Mouse (Mus musculus): Measurements from ENCODE around the gene Grm2. TPM values are rescaled to one million over a fixed set of nuclear protein-coding genes. Genes with fewer than 3 reads are reported as not detected.
"Not testable (repeated sequence)": the region's sequence is repeated elsewhere in the genome, so short reads cannot be mapped to it uniquely, and the experiment has no call there.

Gene Grm2
- polyA plus RNA-seq, 1 experiment from 2014 or later, result 3.6 TPM

- Histone ChIP-seq H3K4me2 (ENCODE audit: low read depth, low read length) (no peak overlapping the region), H3K4me1 (ENCODE audit: control insufficient read depth, insufficient read depth, low read length) (no peaks in the 10 kb centered on the region), H3K27ac (replicated peaks; ENCODE audit: low read depth, low read length) (no peak overlapping the region), H3K9ac (replicated peaks; ENCODE audit: low read length) (no peak overlapping the region), H3K4me3 (ENCODE audit: low read depth, low read length) (no peak overlapping the region), H3K9me3 (replicated peaks; ENCODE audit: control insufficient read depth, low read length) (no peaks in the 10 kb centered on the region), H3K36me3 (replicated peaks; ENCODE audit: control insufficient read depth, insufficient read depth, low read depth, low read length) (no peaks in the 10 kb centered on the region), H3K27me3 (ENCODE audit: control insufficient read depth, insufficient read depth, low read length) (no peaks in the 10 kb centered on the region)
- DNase-seq (ENCODE audit: low spot score), result no peak
- ATAC-seq (replicated peaks; ENCODE audit: insufficient number of reproducible peaks, low FRiP score, low TSS enrichment, low read depth), result no peak
- 80% methylated on average over 9 of the region's 9 CpGs for WGBS
These were observed 10.1 kb downstream of the Grm2 start for GRCm38 (mm10) chr9:106645684-106646271.

GRCm38 (mm10) chr9:106643787-106644186 is 12.1 kb downstream of the Grm2 start:
- H3K9ac ChIP-seq (replicated peaks; ENCODE audit: low read length), result no peak overlapping the region
- no peaks in the 10 kb centered on the region for H3K9me3 ChIP-seq (replicated peaks; ENCODE audit: control insufficient read depth, low read length)
- H3K4me3 ChIP-seq (ENCODE audit: low read depth, low read length), result no peak overlapping the region
- WGBS, result 67% methylated on average over 6 of the region's 6 CpGs
- no peaks in the 10 kb centered on the region for H3K4me1 ChIP-seq (ENCODE audit: control insufficient read depth, insufficient read depth, low read length)
- no peaks in the 10 kb centered on the region for H3K27me3 ChIP-seq (ENCODE audit: control insufficient read depth, insufficient read depth, low read length)
- no peak overlapping the region for H3K4me2 ChIP-seq (ENCODE audit: low read depth, low read length)
- ATAC-seq (replicated peaks; ENCODE audit: insufficient number of reproducible peaks, low FRiP score, low TSS enrichment, low read depth) (no peak; the same call in 1 of the 2 replicates), DNase-seq (ENCODE audit: low spot score) (no peak)
- no peak overlapping the region for H3K27ac ChIP-seq (replicated peaks; ENCODE audit: low read depth, low read length)
- no peaks in the 10 kb centered on the region for H3K36me3 ChIP-seq (replicated peaks; ENCODE audit: control insufficient read depth, insufficient read depth, low read depth, low read length)

GRCm38 (mm10) chr9:106643128-106643527 is 12.8 kb downstream of the Grm2 start:
- H3K27ac ChIP-seq (replicated peaks; ENCODE audit: low read depth, low read length), result no peak overlapping the region
- ATAC-seq (replicated peaks; ENCODE audit: insufficient number of reproducible peaks, low FRiP score, low TSS enrichment, low read depth) (no peak; the same call in 1 of the 2 replicates), DNase-seq (ENCODE audit: low spot score) (peak; percentile 78)
- no peak overlapping the region for H3K9ac ChIP-seq (replicated peaks; ENCODE audit: low read length)
- H3K4me3 ChIP-seq (ENCODE audit: low read depth, low read length), result no peak overlapping the region
- no peak overlapping the region for H3K4me2 ChIP-seq (ENCODE audit: low read depth, low read length)
- H3K36me3 ChIP-seq (replicated peaks; ENCODE audit: control insufficient read depth, insufficient read depth, low read depth, low read length), result no peaks in the 10 kb centered on the region
- H3K9me3 ChIP-seq (replicated peaks; ENCODE audit: control insufficient read depth, low read length), result no peaks in the 10 kb centered on the region
- H3K27me3 ChIP-seq (ENCODE audit: control insufficient read depth, insufficient read depth, low read length), result no peaks in the 10 kb centered on the region
- H3K4me1 ChIP-seq (ENCODE audit: control insufficient read depth, insufficient read depth, low read length), result no peaks in the 10 kb centered on the region
- WGBS, result 30% methylated on average over 7 of the region's 7 CpGs

GRCm38 (mm10) chr9:106641346-106641745 is 14.5 kb downstream of the Grm2 start:
- no peak overlapping the region for H3K4me2 ChIP-seq (ENCODE audit: low read depth, low read length)
- DNase-seq (ENCODE audit: low spot score) (no peak), ATAC-seq (replicated peaks; ENCODE audit: insufficient number of reproducible peaks, low FRiP score, low TSS enrichment, low read depth) (no peak)
- no peaks in the 10 kb centered on the region for H3K36me3 ChIP-seq (replicated peaks; ENCODE audit: control insufficient read depth, insufficient read depth, low read depth, low read length)
- no peak overlapping the region for H3K27ac ChIP-seq (replicated peaks; ENCODE audit: low read depth, low read length)
- H3K4me3 ChIP-seq (ENCODE audit: low read depth, low read length), result no peak overlapping the region
- no peaks in the 10 kb centered on the region for H3K9me3 ChIP-seq (replicated peaks; ENCODE audit: control insufficient read depth, low read length)
- no peak overlapping the region for H3K9ac ChIP-seq (replicated peaks; ENCODE audit: low read length)
- WGBS, result 64% methylated on average over 5 of the region's 5 CpGs
- H3K27me3 ChIP-seq (ENCODE audit: control insufficient read depth, insufficient read depth, low read length), result no peaks in the 10 kb centered on the region
- H3K4me1 ChIP-seq (ENCODE audit: control insufficient read depth, insufficient read depth, low read length), result no peaks in the 10 kb centered on the region

GRCm38 (mm10) chr9:106638154-106638553 is 17.7 kb downstream of the Grm2 start:
- no peak overlapping the region for H3K4me3 ChIP-seq (ENCODE audit: low read depth, low read length)
- H3K4me1 ChIP-seq (ENCODE audit: control insufficient read depth, insufficient read depth, low read length), result no peaks in the 10 kb centered on the region
- 92% methylated on average over 8 of the region's 8 CpGs for WGBS
- no peak overlapping the region for H3K27ac ChIP-seq (replicated peaks; ENCODE audit: low read depth, low read length)
- no peaks in the 10 kb centered on the region for H3K9me3 ChIP-seq (replicated peaks; ENCODE audit: control insufficient read depth, low read length)
- no peaks in the 10 kb centered on the region for H3K27me3 ChIP-seq (ENCODE audit: control insufficient read depth, insufficient read depth, low read length)
- no peak overlapping the region for H3K4me2 ChIP-seq (ENCODE audit: low read depth, low read length)
- DNase-seq (ENCODE audit: low spot score), result no peak
- no peak for ATAC-seq (replicated peaks; ENCODE audit: insufficient number of reproducible peaks, low FRiP score, low TSS enrichment, low read depth)
- no peak overlapping the region for H3K9ac ChIP-seq (replicated peaks; ENCODE audit: low read length)
- no peaks in the 10 kb centered on the region for H3K36me3 ChIP-seq (replicated peaks; ENCODE audit: control insufficient read depth, insufficient read depth, low read depth, low read length)

GRCm38 (mm10) chr9:106632185-106632584 is 23.7 kb downstream of the Grm2 start:
- no peaks in the 10 kb centered on the region for H3K27me3 ChIP-seq (ENCODE audit: control insufficient read depth, insufficient read depth, low read length)
- H3K9ac ChIP-seq (replicated peaks; ENCODE audit: low read length), result no peak overlapping the region
- no peaks in the 10 kb centered on the region for H3K9me3 ChIP-seq (replicated peaks; ENCODE audit: control insufficient read depth, low read length)
- H3K36me3 ChIP-seq (replicated peaks; ENCODE audit: control insufficient read depth, insufficient read depth, low read depth, low read length), result no peaks in the 10 kb centered on the region
- no peaks in the 10 kb centered on the region for H3K4me1 ChIP-seq (ENCODE audit: control insufficient read depth, insufficient read depth, low read length)
- no peak overlapping the region for H3K4me2 ChIP-seq (ENCODE audit: low read depth, low read length)
- no peak for DNase-seq (ENCODE audit: low spot score)
- no peak for ATAC-seq (replicated peaks; ENCODE audit: insufficient number of reproducible peaks, low FRiP score, low TSS enrichment, low read depth)
- WGBS, result 66% methylated on average over 5 of the region's 5 CpGs
- H3K4me3 ChIP-seq (ENCODE audit: low read depth, low read length), result no peak overlapping the region
- H3K27ac ChIP-seq (replicated peaks; ENCODE audit: low read depth, low read length), result no peak overlapping the region

- not testable (repeated sequence) for H3K9me3 ChIP-seq (replicated peaks; ENCODE audit: control insufficient read depth, low read length); DNase-seq (ENCODE audit: low spot score); H3K4me1 ChIP-seq (ENCODE audit: control insufficient read depth, insufficient read depth, low read length); H3K4me3 ChIP-seq (ENCODE audit: low read depth, low read length); H3K27ac ChIP-seq (replicated peaks; ENCODE audit: low read depth, low read length); H3K27me3 ChIP-seq (ENCODE audit: control insufficient read depth, insufficient read depth, low read length); ATAC-seq (replicated peaks; ENCODE audit: insufficient number of reproducible peaks, low FRiP score, low TSS enrichment, low read depth); H3K9ac ChIP-seq (replicated peaks; ENCODE audit: low read length); H3K36me3 ChIP-seq (replicated peaks; ENCODE audit: control insufficient read depth, insufficient read depth, low read depth, low read length); H3K4me2 ChIP-seq (ENCODE audit: low read depth, low read length)
- WGBS, result 22% methylated on average over 7 of the region's 8 CpGs
These were observed 28.1 kb downstream of the Grm2 start for GRCm38 (mm10) chr9:106627796-106628195.

GRCm38 (mm10) chr9:106626282-106626681 is 29.6 kb downstream of the Grm2 start, which contains the start of gene Iqcf6:
Gene Iqcf6 (plus strand): TSS chr9:106626582.
- H3K4me1 ChIP-seq (ENCODE audit: control insufficient read depth, insufficient read depth, low read length), result no peaks in the 10 kb centered on the region
- no peak within 1 kb of the TSS for H3K9ac ChIP-seq (replicated peaks; ENCODE audit: low read length)
- no peak within 1 kb of the TSS for H3K4me2 ChIP-seq (ENCODE audit: low read depth, low read length)
- DNase-seq (ENCODE audit: low spot score), result no peak
- H3K9me3 ChIP-seq (replicated peaks; ENCODE audit: control insufficient read depth, low read length), result no peaks in the 10 kb centered on the region
- no peak within 1 kb of the TSS for H3K4me3 ChIP-seq (ENCODE audit: low read depth, low read length)
- no peak within 1 kb of the TSS for H3K27ac ChIP-seq (replicated peaks; ENCODE audit: low read depth, low read length)
- no peaks in the 10 kb centered on the region for H3K36me3 ChIP-seq (replicated peaks; ENCODE audit: control insufficient read depth, insufficient read depth, low read depth, low read length)
- WGBS, result 68% methylated on average over 2 of the region's 2 CpGs
- no peak for ATAC-seq (replicated peaks; ENCODE audit: insufficient number of reproducible peaks, low FRiP score, low TSS enrichment, low read depth)
- H3K27me3 ChIP-seq (ENCODE audit: control insufficient read depth, insufficient read depth, low read length), result no peaks in the 10 kb centered on the region
